Mouse (Mus musculus) MEL (cell line): ENCODE data around the gene Bad.

Experiments
- CTCF ChIP-seq, 3 experiments: IDR thresholded peaks in 2 of 3; conservative IDR thresholded peaks in 1 of 3; 2 replicates each; pipeline ENCODE4 v1.5.1; 2011 to 2012; ENCODE audit warnings: low read length in 3 of 3, low read depth in 2 of 3, mild to moderate bottlenecking in 2 of 3, improper control_type of control experiment in 1 of 3, inconsistent platforms in 1 of 3, mixed read lengths in 1 of 3, moderate library complexity in 1 of 3; ENCODE audit not compliant: control insufficient read depth in 1 of 3, insufficient read depth in 1 of 3, poor library complexity in 1 of 3, severe bottlenecking in 1 of 3
- E2F4 ChIP-seq: IDR thresholded peaks from 2 replicates; pipeline ENCODE4 v1.6.1; 2011; ENCODE audit warnings: low read depth, low read length, improper control_type of control experiment, borderline replicate concordance
- ELF1 ChIP-seq: IDR thresholded peaks from 2 replicates; pipeline ENCODE4 v1.6.1; 2014; ENCODE audit warnings: low read depth, mild to moderate bottlenecking, inconsistent platforms, low read length, improper control_type of control experiment, moderate library complexity
- JUND ChIP-seq: IDR thresholded peaks from 2 replicates; pipeline ENCODE4 v1.6.1; 2011; ENCODE audit warnings: low read depth, mild to moderate bottlenecking, improper control_type of control experiment, low read length
- KAT2A ChIP-seq: conservative IDR thresholded peaks from 2 replicates; pipeline ENCODE4 v1.6.1; 2012; ENCODE audit warnings: low read depth, low read length, improper control_type of control experiment, inconsistent platforms
- USF1 ChIP-seq: IDR thresholded peaks from 2 replicates; pipeline ENCODE4 v1.6.1; 2014; ENCODE audit warnings: low read depth, mild to moderate bottlenecking, inconsistent platforms, low read length, improper control_type of control experiment, moderate library complexity
- ZKSCAN1 ChIP-seq: IDR thresholded peaks from 2 replicates; pipeline ENCODE4 v1.6.1; 2012; ENCODE audit warnings: low read depth, mild to moderate bottlenecking, inconsistent platforms, low read length, improper control_type of control experiment, moderate library complexity
- ZNF384 ChIP-seq: IDR thresholded peaks from 2 replicates; pipeline ENCODE4 v1.6.1; 2012; ENCODE audit warnings: low read depth, mild to moderate bottlenecking, inconsistent platforms, low read length, improper control_type of control experiment

GRCm38 (mm10) chr19:6907811-6908540 is 33.7 kb upstream of the Bad start:
- TF ChIP-seq CTCF (IDR thresholded peaks at IDR 0.05 in 2 of 3, conservative IDR thresholded peaks at IDR 0.05 in 1 of 3; ENCODE audit: control insufficient read depth in 1 of 3, insufficient read depth in 1 of 3, low read depth in 2 of 3, low read length in 3 of 3, poor library complexity in 1 of 3, severe bottlenecking in 1 of 3): no peak
- no peak for TF ChIP-seq ELF1
- TF ChIP-seq ZKSCAN1: no peak
- no peak for TF ChIP-seq ZNF384
- TF ChIP-seq KAT2A: no peak
- no peak for TF ChIP-seq USF1
- no peak for TF ChIP-seq JUND
- no peak for TF ChIP-seq E2F4
